Mouse (Mus musculus) left cerebral cortex, adult 18-20 months (tissue): Measurements from ENCODE around the gene Atxn7. TPM values are rescaled to one million over a fixed set of nuclear protein-coding genes. Genes with fewer than 3 reads are reported as not detected.

ENCODE experiments used
- DNase-seq, 2 experiments: peaks; one replicate each; pipeline ENCODE4 v3.0.0; 2021 to 2022; ENCODE audit warnings: low spot score in 2 of 2, mixed read lengths in 1 of 2
- total RNA-seq, 2 experiments: library from RNA; stranded (reverse); gene quantifications; 2 replicates each; pipeline ENCODE4 v1.2.3; 2021

Atxn7 gene
- total RNA-seq, 2 experiments from 2014 or later: 24.6 to 28.3 TPM

DNA sequence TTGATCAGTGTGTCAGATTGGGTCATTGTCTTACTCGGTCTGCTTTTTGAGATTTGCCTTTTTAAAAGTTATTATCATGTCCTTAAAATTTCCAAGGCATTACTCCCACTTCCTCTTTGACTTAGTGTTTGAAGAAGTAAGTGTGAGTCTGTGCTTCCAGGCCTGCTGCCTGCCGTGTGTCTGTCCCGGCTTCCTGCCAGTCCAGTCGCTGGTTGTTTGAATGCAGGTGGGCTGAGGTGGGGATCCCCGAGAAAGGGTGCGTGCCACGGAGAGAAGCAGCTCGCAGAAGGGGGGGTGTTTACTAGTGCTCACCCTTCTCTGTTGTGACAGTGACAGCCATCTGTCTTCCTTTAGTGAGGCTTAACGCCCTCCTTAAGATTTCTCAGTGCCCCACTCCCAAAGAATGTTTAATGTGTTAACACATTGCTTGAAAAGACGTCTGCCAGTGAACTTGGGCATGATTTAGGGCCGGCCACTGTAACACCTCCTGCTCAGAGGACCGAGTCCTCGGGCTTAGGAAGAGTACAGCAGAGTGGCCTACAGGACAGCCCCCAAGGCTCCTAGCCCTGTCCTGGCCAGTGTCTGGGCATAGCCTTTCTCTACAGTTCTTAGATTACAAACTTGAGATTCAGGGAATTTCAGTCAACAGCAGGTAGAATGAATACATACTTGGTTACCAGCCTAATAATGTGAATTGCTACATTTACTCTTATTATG lies 143.1 kb downstream of the Atxn7 start:
- DNase-seq: no peak

DNA sequence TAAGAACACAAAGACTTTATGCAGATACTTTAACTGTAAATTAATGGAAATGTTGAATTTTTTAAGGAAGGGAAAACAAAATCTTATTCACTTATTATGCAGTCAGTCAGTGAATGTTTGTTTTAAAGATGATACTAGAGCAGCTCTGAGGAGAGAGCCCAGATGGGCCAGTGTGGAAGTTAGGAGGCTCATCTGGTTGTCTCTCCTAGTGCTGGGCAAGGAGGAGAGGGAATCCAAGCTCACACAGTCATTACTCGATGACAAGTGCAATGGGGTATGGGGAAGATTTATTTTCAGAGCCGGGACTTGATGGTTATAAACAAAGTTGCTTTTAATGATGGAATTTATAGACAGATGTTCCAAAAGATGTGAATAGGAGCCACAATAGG lies 143.7 kb downstream of the Atxn7 start:
- no peak for DNase-seq

DNA sequence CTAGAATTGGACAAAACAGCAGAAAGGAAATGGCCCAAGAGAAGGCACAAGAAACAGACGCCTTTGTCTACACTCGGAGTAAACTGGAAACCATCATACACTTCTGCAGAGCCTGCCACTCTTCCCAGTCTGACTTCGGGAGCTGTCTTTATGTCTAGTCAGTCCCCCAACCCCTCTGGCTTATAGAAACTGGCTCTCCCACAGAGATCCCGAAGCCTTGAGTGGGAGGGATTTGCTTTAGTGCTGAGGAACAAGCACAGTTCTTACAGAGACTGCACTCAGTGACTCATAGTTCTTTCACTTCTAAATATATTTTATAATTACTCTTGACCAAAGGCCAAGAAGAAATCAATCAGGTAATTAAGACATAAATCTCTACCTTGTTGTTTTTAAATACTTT lies 149.5 kb downstream of the Atxn7 start:
- no peak for DNase-seq

DNA sequence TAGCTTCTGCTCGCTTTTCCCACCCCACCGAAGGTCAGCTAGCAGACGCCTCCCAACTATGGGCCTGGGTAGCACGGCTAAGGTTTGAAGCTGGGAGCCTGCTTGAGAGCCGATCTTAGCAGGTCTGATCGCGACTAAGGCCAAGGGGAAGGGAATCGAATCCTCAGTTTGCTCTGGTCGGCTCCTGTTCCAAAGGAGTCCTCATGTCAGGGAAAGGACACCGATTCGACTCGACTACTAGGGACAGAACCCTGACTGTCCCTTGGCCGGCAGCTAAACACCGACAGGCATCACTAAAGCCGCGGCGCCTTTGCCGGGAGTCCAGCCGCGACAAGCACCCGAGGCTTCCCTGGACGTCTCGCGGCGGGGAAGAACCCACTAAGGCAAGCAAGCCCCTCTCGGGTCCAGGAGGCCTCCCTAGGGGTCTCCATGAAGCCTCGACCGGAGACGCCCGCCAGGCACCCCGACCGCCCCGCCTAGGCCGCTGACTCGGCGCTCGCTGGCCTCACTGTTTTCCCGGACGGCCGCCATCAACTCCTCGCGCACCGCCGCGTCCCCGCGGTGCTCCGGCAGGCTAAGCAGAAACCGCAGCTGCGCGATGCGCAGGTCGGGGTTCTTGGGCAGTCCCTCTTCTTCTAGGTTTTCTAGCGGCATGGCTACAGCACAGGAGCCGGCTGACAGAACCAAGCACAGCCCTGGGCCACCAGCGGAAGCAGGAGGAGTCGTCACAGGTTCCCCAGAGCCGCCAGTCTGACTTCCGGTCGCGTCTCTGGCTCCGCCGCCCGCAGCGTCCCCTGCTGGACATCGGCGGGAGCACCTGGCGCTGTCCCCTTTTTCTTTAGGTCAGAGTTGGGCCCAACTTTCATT lies 159.2 kb downstream of the Atxn7 start, which contains the start of gene Psmd6:
Gene Psmd6, minus strand, starts transcription at position 755 of the 867 bp plus-strand sequence.
- DNase-seq: peak; percentile 88 to 89

Other genes starting within 250 kb of the Atxn7 start
- not detected for gene Gm281, start 47.0 kb upstream of the Atxn7 start, total RNA-seq
- gene Thoc7, start 412 bp downstream of the Atxn7 start, total RNA-seq: 100 to 1,000 TPM in 1 of 2 experiments, 10 to 100 TPM in 1; 95.3 to 104 TPM
- gene Psmd6, start 159.5 kb downstream of the Atxn7 start, total RNA-seq: 100 to 1,000 TPM; 107 to 110 TPM
- not detected for gene Olfr720, start 225.4 kb downstream of the Atxn7 start, total RNA-seq